Mouse (Mus musculus): ENCODE measurements around the gene Tmf1. TPM values are rescaled to one million over a fixed set of nuclear protein-coding genes. Genes with fewer than 3 reads are reported as not detected.

Gene Tmf1
- total RNA-seq, 1 experiment: 28.2 TPM

DNA sequence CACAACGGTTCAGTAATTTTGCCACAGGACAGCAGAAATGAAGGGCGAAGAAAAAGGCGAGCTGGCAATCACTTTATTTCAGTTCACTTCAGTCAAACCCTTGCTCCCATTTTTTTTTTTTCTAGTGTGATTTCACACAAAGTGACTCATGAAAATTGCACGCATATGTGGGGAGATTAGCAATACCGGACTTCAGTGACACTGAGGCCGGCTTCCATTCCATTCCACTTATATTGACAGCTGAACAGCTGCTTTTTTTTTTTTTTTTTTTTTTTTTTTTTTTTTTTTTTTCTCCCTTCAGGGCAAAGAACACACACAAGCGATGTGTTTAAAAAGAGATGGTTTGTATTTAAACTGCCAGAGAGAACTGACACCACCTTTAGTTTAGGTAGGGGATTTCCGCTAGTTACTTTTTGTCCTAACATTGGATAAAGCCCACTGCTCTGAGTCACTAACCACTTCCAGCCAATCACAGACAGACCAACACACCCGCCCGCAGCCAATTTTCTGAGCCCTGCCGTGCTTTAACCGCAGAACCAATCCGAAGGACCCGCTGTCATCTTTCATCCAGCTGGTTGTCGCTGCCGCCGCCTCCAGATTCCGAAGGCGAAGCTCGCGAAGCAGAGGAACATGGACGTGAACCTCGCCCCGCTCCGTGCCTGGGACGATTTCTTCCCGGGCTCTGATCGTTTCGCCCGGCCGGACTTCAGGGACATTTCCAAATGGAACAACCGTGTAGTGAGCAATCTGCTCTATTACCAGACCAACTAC, 31.5 kb upstream of the Tmf1 start, which contains the start of gene Arl6ip5:
TSS of gene Arl6ip5 (plus strand) at position 499 of the 771 bp plus-strand sequence.
- peak; percentile 86 for DNase-seq (ENCODE audit: low read depth, low spot score)
- peak; percentile 40; the same call in 1 of the 2 replicates for TF ChIP-seq HCFC1 (IDR thresholded peaks at IDR 0.05; ENCODE audit: borderline replicate concordance, insufficient read depth, low read length)
- TF ChIP-seq ZC3H11A (IDR thresholded peaks at IDR 0.05; ENCODE audit: borderline replicate concordance, low read depth, low read length): no peak
- no peak for TF ChIP-seq MAFK (IDR thresholded peaks at IDR 0.05; ENCODE audit: insufficient read depth, low read depth, low read length)
- peak; percentile 97 for TF ChIP-seq ZNF384 (IDR thresholded peaks at IDR 0.05; ENCODE audit: low read depth, low read length)
- TF ChIP-seq CHD2 (IDR thresholded peaks at IDR 0.05; ENCODE audit: low read depth, low read length): 0 out of 2 replicates have a peak, but pooled peaks have one; percentile 19
- Histone ChIP-seq H3K9me3 (ENCODE audit: control insufficient read depth, insufficient read depth, low read depth, low read length) (no peaks in the 10 kb centered on the region), H3K27ac (ENCODE audit: insufficient read depth, low read depth, low read length, poor library complexity, severe bottlenecking) (peak within 1 kb of the TSS; percentile 45), H3K9ac (ENCODE audit: insufficient read depth, low read depth, low read length, poor library complexity, severe bottlenecking) (peak within 1 kb of the TSS; percentile 92), H3K4me3 (ENCODE audit: insufficient read depth in 1 of 2, low read depth in 1 of 2, low read length in 2 of 2, poor library complexity in 1 of 2, severe bottlenecking in 1 of 2) (peak within 1 kb of the TSS; percentile 89 to 97), H3K4me1 (ENCODE audit: control insufficient read depth in 2 of 2, insufficient read depth in 2 of 2, low read length in 2 of 2, poor library complexity in 1 of 2) (peaks cover 1 to 3% of the 10 kb centered on the region in 2 experiments; a peak in 2 of 4 replicates), H3K36me3 (ENCODE audit: control insufficient read depth, insufficient read depth, low read length, poor library complexity, severe bottlenecking) (no peaks in the 10 kb centered on the region)
- in situ Hi-C loops (cut with MboI; ENCODE audit: low sequenced_read_pairs in 2 of 2, unreplicated experiment in 2 of 2): no loop called here

DNA sequence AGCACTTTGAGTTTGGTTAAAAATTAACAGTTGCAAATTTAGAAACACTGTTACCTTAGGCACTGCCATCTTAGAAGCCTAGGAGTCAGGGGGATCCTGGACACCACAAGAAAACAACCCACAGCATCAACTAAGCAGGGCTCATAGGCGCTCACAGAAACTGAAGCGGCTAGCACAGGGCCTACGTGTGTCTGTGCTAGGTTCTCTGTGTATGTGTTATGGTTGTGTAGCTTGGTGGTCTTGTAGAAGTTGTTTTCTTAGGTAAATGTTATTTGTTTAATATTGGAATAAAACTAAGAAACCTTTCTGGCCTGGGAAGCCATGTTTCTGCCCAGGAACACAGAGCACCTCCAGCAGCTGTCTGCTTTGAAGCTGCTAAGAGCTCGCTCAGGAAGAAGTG, 30.8 kb upstream of the Tmf1 start:
- no peak for DNase-seq (ENCODE audit: low read depth, low spot score)
- H3K9me3 ChIP-seq (ENCODE audit: control insufficient read depth, insufficient read depth, low read depth, low read length): no peaks in the 10 kb centered on the region
- in situ Hi-C loops (cut with MboI; ENCODE audit: low sequenced_read_pairs in 2 of 2, unreplicated experiment in 2 of 2): no loop called here
- H3K27ac ChIP-seq (ENCODE audit: insufficient read depth, low read depth, low read length, poor library complexity, severe bottlenecking): no peak overlapping the region
- peaks cover 1 to 3% of the 10 kb centered on the region in 2 experiments; a peak in 2 of 4 replicates for H3K4me1 ChIP-seq (ENCODE audit: control insufficient read depth in 2 of 2, insufficient read depth in 2 of 2, low read length in 2 of 2, poor library complexity in 1 of 2)
- TF ChIP-seq CHD2 (IDR thresholded peaks at IDR 0.05; ENCODE audit: low read depth, low read length): no peak
- TF ChIP-seq ZC3H11A (IDR thresholded peaks at IDR 0.05; ENCODE audit: borderline replicate concordance, low read depth, low read length): no peak
- no peak for TF ChIP-seq ZNF384 (IDR thresholded peaks at IDR 0.05; ENCODE audit: low read depth, low read length)
- TF ChIP-seq MAFK (IDR thresholded peaks at IDR 0.05; ENCODE audit: insufficient read depth, low read depth, low read length): no peak
- no peak for TF ChIP-seq HCFC1 (IDR thresholded peaks at IDR 0.05; ENCODE audit: borderline replicate concordance, insufficient read depth, low read length)
- H3K9ac ChIP-seq (ENCODE audit: insufficient read depth, low read depth, low read length, poor library complexity, severe bottlenecking): no peak overlapping the region
- no peak overlapping the region for H3K4me3 ChIP-seq (ENCODE audit: insufficient read depth in 1 of 2, low read depth in 1 of 2, low read length in 2 of 2, poor library complexity in 1 of 2, severe bottlenecking in 1 of 2)
- H3K36me3 ChIP-seq (ENCODE audit: control insufficient read depth, insufficient read depth, low read length, poor library complexity, severe bottlenecking): no peaks in the 10 kb centered on the region

DNA sequence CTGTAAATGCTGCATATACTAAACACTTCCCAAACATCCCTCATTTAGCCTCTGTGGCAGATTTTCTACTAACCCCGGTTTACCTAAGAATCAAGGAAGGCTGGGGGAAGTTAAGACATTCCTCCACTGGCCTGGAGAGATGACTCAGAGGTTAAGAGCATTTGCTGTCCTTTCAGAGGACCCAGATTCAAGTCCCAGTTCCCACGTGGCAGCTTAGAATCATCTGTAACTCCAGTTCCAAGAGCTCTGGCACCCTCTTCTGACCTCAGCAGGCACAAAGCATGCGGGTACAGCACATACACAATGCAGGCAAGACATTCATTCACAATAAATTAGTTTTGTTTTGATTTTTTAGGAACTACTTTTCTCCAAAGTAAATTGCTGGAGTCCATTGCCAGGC, 30.3 kb upstream of the Tmf1 start:
- DNase-seq (ENCODE audit: low read depth, low spot score): no peak
- H3K9me3 ChIP-seq (ENCODE audit: control insufficient read depth, insufficient read depth, low read depth, low read length): no peaks in the 10 kb centered on the region
- H3K9ac ChIP-seq (ENCODE audit: insufficient read depth, low read depth, low read length, poor library complexity, severe bottlenecking): no peak overlapping the region; the same call in 1 of the 2 replicates
- H3K4me3 ChIP-seq (ENCODE audit: insufficient read depth in 1 of 2, low read depth in 1 of 2, low read length in 2 of 2, poor library complexity in 1 of 2, severe bottlenecking in 1 of 2): no peak overlapping the region
- H3K4me1 ChIP-seq (ENCODE audit: control insufficient read depth in 2 of 2, insufficient read depth in 2 of 2, low read length in 2 of 2, poor library complexity in 1 of 2): peaks cover 1 to 3% of the 10 kb centered on the region in 2 experiments; a peak in 2 of 4 replicates
- H3K27ac ChIP-seq (ENCODE audit: insufficient read depth, low read depth, low read length, poor library complexity, severe bottlenecking): no peak overlapping the region; the same call in 1 of the 2 replicates
- TF ChIP-seq MAFK (IDR thresholded peaks at IDR 0.05; ENCODE audit: insufficient read depth, low read depth, low read length) (no peak), CHD2 (IDR thresholded peaks at IDR 0.05; ENCODE audit: low read depth, low read length) (no peak), ZC3H11A (IDR thresholded peaks at IDR 0.05; ENCODE audit: borderline replicate concordance, low read depth, low read length) (no peak), HCFC1 (IDR thresholded peaks at IDR 0.05; ENCODE audit: borderline replicate concordance, insufficient read depth, low read length) (no peak), ZNF384 (IDR thresholded peaks at IDR 0.05; ENCODE audit: low read depth, low read length) (no peak)
- no peaks in the 10 kb centered on the region for H3K36me3 ChIP-seq (ENCODE audit: control insufficient read depth, insufficient read depth, low read length, poor library complexity, severe bottlenecking)
- in situ Hi-C loops (cut with MboI; ENCODE audit: low sequenced_read_pairs in 2 of 2, unreplicated experiment in 2 of 2): no loop called here

DNA sequence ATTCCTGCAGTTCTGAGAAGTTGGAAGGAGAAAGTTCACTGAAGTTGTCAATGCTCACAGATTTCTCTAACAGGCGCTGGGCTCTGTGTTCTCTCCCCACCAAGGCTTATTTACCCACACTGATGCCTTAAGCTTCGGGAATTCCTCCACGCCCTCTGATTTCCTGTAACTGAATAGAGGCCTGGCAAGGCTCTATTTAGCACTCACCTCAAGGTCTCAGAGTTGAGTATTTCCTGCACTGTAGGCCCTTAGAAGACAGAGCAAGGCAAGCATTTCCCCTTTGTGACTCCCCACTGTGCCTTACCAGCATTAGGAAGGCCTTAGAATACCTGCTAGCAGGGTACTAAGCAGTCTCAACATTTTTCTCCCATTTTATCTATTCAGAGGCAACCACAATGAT, 29.5 kb upstream of the Tmf1 start:
- H3K36me3 ChIP-seq (ENCODE audit: control insufficient read depth, insufficient read depth, low read length, poor library complexity, severe bottlenecking): no peaks in the 10 kb centered on the region
- DNase-seq (ENCODE audit: low read depth, low spot score): no peak
- no peak overlapping the region for H3K9ac ChIP-seq (ENCODE audit: insufficient read depth, low read depth, low read length, poor library complexity, severe bottlenecking)
- no peaks in the 10 kb centered on the region for H3K9me3 ChIP-seq (ENCODE audit: control insufficient read depth, insufficient read depth, low read depth, low read length)
- in situ Hi-C loops (cut with MboI; ENCODE audit: low sequenced_read_pairs in 2 of 2, unreplicated experiment in 2 of 2): no loop called here
- TF ChIP-seq HCFC1 (IDR thresholded peaks at IDR 0.05; ENCODE audit: borderline replicate concordance, insufficient read depth, low read length) (no peak), ZC3H11A (IDR thresholded peaks at IDR 0.05; ENCODE audit: borderline replicate concordance, low read depth, low read length) (no peak), ZNF384 (IDR thresholded peaks at IDR 0.05; ENCODE audit: low read depth, low read length) (no peak), MAFK (IDR thresholded peaks at IDR 0.05; ENCODE audit: insufficient read depth, low read depth, low read length) (no peak), CHD2 (IDR thresholded peaks at IDR 0.05; ENCODE audit: low read depth, low read length) (no peak)
- H3K4me1 ChIP-seq (ENCODE audit: control insufficient read depth in 2 of 2, insufficient read depth in 2 of 2, low read length in 2 of 2, poor library complexity in 1 of 2): peaks cover 3% of the 10 kb centered on the region in 2 experiments; a peak in 2 of 4 replicates
- no peak overlapping the region for H3K4me3 ChIP-seq (ENCODE audit: insufficient read depth in 1 of 2, low read depth in 1 of 2, low read length in 2 of 2, poor library complexity in 1 of 2, severe bottlenecking in 1 of 2)
- peak overlapping the region; percentile 69; the same call in 1 of the 2 replicates for H3K27ac ChIP-seq (ENCODE audit: insufficient read depth, low read depth, low read length, poor library complexity, severe bottlenecking)
